Mouse (Mus musculus) limb, embryonic 15.5 days (tissue): Measurements from ENCODE around the gene Ccl8. TPM values are rescaled to one million over a fixed set of nuclear protein-coding genes. Genes with fewer than 3 reads are reported as not detected.

Experiments
- ATAC-seq: fragments of 200-750 bp; cut with Nextera tagmentation; 2 replicates; pipeline ENCODE4 v1.8.0; 2017; ENCODE audit warnings: low read depth, moderate TSS enrichment; ENCODE audit not compliant: insufficient number of reproducible peaks, low FRiP score, low TSS enrichment
- H3K27ac ChIP-seq: fragments of 300-500 bp; sonication (generic); 2 replicates; pipeline ENCODE4 v1.5.1; 2015; ENCODE audit warnings: moderate library complexity, mild to moderate bottlenecking, inconsistent platforms
- H3K27me3 ChIP-seq: fragments of 300-500 bp; sonication (generic); 2 replicates; pipeline ENCODE4 v1.6.1; 2015; ENCODE audit warnings: inconsistent platforms
- H3K36me3 ChIP-seq: fragments of 300-500 bp; sonication (generic); 2 replicates; pipeline ENCODE4 v1.6.1; 2015; ENCODE audit warnings: inconsistent platforms
- H3K4me1 ChIP-seq: fragments of 300-500 bp; sonication (generic); 2 replicates; pipeline ENCODE4 v1.6.1; 2015; ENCODE audit warnings: inconsistent platforms
- H3K4me2 ChIP-seq: fragments of 300-500 bp; sonication (generic); 2 replicates; pipeline ENCODE4 v1.6.1; 2015; ENCODE audit warnings: mild to moderate bottlenecking, inconsistent platforms
- H3K4me3 ChIP-seq: fragments of 300-500 bp; sonication (generic); 2 replicates; pipeline ENCODE4 v1.5.1; 2015; ENCODE audit warnings: mild to moderate bottlenecking, inconsistent platforms
- H3K9ac ChIP-seq: fragments of 300-500 bp; sonication (generic); 2 replicates; pipeline ENCODE4 v1.6.1; 2015; ENCODE audit warnings: inconsistent platforms
- H3K9me3 ChIP-seq: fragments of 300-500 bp; sonication (generic); 2 replicates; pipeline ENCODE4 v1.6.1; 2016; ENCODE audit warnings: inconsistent platforms
- WGBS: fragments of 180-500 bp; shearing (Covaris S2); methylation state at CpG from one replicate; pipeline ENCODE4 v1.1.7; 2015; 5-methylcytosine and 5-hydroxymethylcytosine counted together
- polyA plus RNA-seq: library from polyadenylated mRNA; unstranded; fragments of >200 nt; fragmentation: Nextera tagmentation; extraction: Ambion mirVana; gene quantifications from 2 replicates; pipeline ENCODE4 v1.2.1, GENCODE M21; 2015

Gene Ccl8
- polyA plus RNA-seq, 1 experiment from 2014 or later = not detected

DNA sequence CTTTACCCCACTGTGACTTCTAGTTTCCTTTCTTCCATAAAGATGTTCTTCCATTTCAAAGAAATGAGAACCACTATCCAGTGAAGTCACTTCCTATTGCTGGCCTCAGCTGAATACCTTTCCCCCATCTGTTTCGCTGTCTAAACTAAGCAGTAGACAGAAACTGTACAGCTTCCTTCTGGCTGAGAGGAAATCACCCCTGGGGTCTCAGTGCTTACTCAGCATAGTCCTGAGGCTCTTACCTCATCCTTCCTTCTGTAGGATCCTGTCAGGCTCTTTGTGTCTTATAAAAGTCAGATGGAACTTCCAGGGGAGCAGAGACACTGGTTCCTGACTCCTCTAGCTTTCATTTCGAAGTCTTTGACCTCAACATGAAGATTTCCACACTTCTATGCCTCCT is 13.5 kb upstream of the Ccl8 start, which contains the start of gene Ccl12:
TSS of gene Ccl12 (plus strand) at position 317 of the 400 bp plus-strand sequence.
- Histone ChIP-seq H3K9ac (no peak within 1 kb of the TSS), H3K9me3 (no peaks in the 10 kb centered on the region), H3K4me1 (no peaks in the 10 kb centered on the region), H3K36me3 (no peaks in the 10 kb centered on the region), H3K27ac (no peak within 1 kb of the TSS), H3K4me3 (no peak within 1 kb of the TSS), H3K27me3 (no peaks in the 10 kb centered on the region), H3K4me2 (no peak within 1 kb of the TSS)
- no peak for ATAC-seq
- 58% methylated on average over 2 of the region's 2 CpGs for WGBS

DNA sequence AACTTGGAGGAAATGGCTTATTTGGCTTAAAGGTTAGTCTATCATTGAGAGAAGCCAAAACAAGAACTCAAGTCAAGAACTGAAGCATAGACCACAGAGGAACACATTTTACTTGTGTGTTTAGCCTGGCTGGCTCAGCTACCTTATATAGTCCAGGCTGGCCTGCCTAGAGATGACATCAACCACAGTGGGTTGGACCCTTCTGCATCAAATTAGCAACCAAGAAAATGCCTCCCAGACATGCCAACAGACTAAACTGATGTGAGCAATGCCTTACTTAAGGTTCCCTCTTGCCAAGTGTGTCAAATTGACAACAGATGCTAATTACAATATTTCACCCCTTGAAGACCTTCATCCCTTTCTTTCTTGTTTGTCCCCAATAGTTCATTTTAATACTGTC is 5.4 kb upstream of the Ccl8 start:
- Histone ChIP-seq H3K27ac (no peak overlapping the region), H3K4me1 (no peaks in the 10 kb centered on the region), H3K4me3 (no peak overlapping the region), H3K36me3 (no peaks in the 10 kb centered on the region), H3K27me3 (no peaks in the 10 kb centered on the region), H3K9me3 (no peaks in the 10 kb centered on the region), H3K9ac (no peak overlapping the region), H3K4me2 (no peak overlapping the region)
- ATAC-seq = no peak

- no peak for ATAC-seq
- Histone ChIP-seq H3K4me3 (no peak overlapping the region), H3K36me3 (no peaks in the 10 kb centered on the region), H3K27ac (no peak overlapping the region), H3K4me2 (no peak overlapping the region), H3K4me1 (no peaks in the 10 kb centered on the region), H3K9ac (no peak overlapping the region), H3K9me3 (no peaks in the 10 kb centered on the region), H3K27me3 (no peaks in the 10 kb centered on the region)
- 50% methylated on average over 6 of the region's 6 CpGs for WGBS
Measured at GRCm38 (mm10) chr11:82110372-82111248, 4.4 kb upstream of the Ccl8 start.

DNA sequence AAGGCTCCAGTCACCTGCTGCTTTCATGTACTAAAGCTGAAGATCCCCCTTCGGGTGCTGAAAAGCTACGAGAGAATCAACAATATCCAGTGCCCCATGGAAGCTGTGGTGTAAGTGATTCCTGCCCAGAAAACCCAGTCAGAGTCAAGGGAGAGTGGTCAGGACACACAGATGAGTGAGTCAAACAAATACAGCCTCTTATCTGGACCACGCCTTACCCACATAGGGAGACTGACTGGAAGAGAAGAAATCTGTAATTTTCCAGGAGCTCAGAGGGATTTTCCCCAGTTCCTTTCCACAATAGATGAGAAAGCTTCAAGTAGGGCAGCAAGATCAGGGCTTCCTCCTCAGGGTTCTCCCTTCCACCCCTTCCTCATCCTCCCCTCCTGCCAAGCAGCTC is 1.1 kb downstream of the Ccl8 start:
- no peak overlapping the region for H3K4me2 ChIP-seq
- H3K27ac ChIP-seq = no peak overlapping the region
- H3K36me3 ChIP-seq = no peaks in the 10 kb centered on the region
- H3K4me3 ChIP-seq = no peak overlapping the region
- H3K27me3 ChIP-seq = no peaks in the 10 kb centered on the region
- 80% methylated on average over 3 of the region's 3 CpGs for WGBS
- H3K9ac ChIP-seq = no peak overlapping the region
- H3K4me1 ChIP-seq = no peaks in the 10 kb centered on the region
- ATAC-seq = no peak
- no peaks in the 10 kb centered on the region for H3K9me3 ChIP-seq

- Histone ChIP-seq H3K4me2 (no peak overlapping the region), H3K9me3 (no peaks in the 10 kb centered on the region), H3K27me3 (no peaks in the 10 kb centered on the region), H3K27ac (no peak overlapping the region), H3K4me3 (no peak overlapping the region), H3K9ac (no peak overlapping the region), H3K4me1 (no peaks in the 10 kb centered on the region), H3K36me3 (no peaks in the 10 kb centered on the region)
- ATAC-seq = no peak
- WGBS = 56% methylated on average over 1 of the region's 1 CpGs
Measured at GRCm38 (mm10) chr11:82132977-82133376, 18.0 kb downstream of the Ccl8 start.

- H3K4me2 ChIP-seq = no peak overlapping the region
- WGBS = 94% methylated on average over 2 of the region's 2 CpGs
- no peaks in the 10 kb centered on the region for H3K36me3 ChIP-seq
- no peak overlapping the region for H3K27ac ChIP-seq
- no peak overlapping the region for H3K9ac ChIP-seq
- no peaks in the 10 kb centered on the region for H3K9me3 ChIP-seq
- no peaks in the 10 kb centered on the region for H3K27me3 ChIP-seq
- ATAC-seq = no peak
- peaks cover 6% of the 10 kb centered on the region; the same call in 1 of the 2 replicates for H3K4me1 ChIP-seq
- H3K4me3 ChIP-seq = no peak overlapping the region
Measured at GRCm38 (mm10) chr11:82136196-82136595, 21.2 kb downstream of the Ccl8 start.

GRCm38 (mm10) chr11:82139492-82140094 is 24.6 kb downstream of the Ccl8 start:
- no peaks in the 10 kb centered on the region for H3K27me3 ChIP-seq
- 0 out of 2 replicates have a peak, but pooled peaks have one; percentile 65 for ATAC-seq
- no peaks in the 10 kb centered on the region for H3K36me3 ChIP-seq
- no peak overlapping the region for H3K9ac ChIP-seq
- H3K4me1 ChIP-seq = peaks cover 6% of the 10 kb centered on the region; the same call in 1 of the 2 replicates
- no peak overlapping the region for H3K4me3 ChIP-seq
- peak overlapping the region; percentile 61 for H3K27ac ChIP-seq
- 24% methylated on average over 7 of the region's 7 CpGs for WGBS
- H3K9me3 ChIP-seq = no peaks in the 10 kb centered on the region
- no peak overlapping the region for H3K4me2 ChIP-seq

GRCm38 (mm10) chr11:82159126-82159525 is 44.1 kb downstream of the Ccl8 start:
- ATAC-seq = no peak
- no peaks in the 10 kb centered on the region for H3K27me3 ChIP-seq
- no peak overlapping the region for H3K9ac ChIP-seq
- no peaks in the 10 kb centered on the region for H3K36me3 ChIP-seq
- H3K27ac ChIP-seq = no peak overlapping the region
- H3K4me3 ChIP-seq = no peak overlapping the region
- no peaks in the 10 kb centered on the region for H3K9me3 ChIP-seq
- H3K4me2 ChIP-seq = no peak overlapping the region
- no peaks in the 10 kb centered on the region for H3K4me1 ChIP-seq
- 34% methylated on average over 2 of the region's 2 CpGs for WGBS

DNA sequence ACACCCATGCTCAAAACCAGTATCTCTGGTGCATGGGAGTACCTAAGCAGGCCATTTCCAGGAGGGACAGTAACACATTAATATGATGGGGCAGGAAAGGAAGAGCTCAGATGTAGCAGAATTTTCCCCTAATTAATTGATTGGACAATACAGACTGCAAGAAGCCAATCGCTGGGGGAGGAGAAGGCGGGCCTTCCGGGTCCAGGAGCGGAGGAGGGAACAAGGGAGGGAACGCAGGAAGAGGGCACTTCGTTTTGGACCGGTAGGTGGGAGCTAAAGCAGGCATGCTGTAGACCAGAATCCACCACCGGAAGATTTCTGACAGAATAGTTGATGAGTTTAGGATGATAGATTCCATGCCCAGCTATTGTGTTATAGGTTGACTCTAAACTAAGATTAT is 48.3 kb downstream of the Ccl8 start:
- Histone ChIP-seq H3K27ac (no peak overlapping the region), H3K9ac (no peak overlapping the region), H3K9me3 (no peaks in the 10 kb centered on the region), H3K36me3 (no peaks in the 10 kb centered on the region), H3K4me2 (no peak overlapping the region), H3K4me3 (no peak overlapping the region), H3K27me3 (no peaks in the 10 kb centered on the region), H3K4me1 (no peaks in the 10 kb centered on the region)
- no peak for ATAC-seq
- 72% methylated on average over 8 of the region's 8 CpGs for WGBS

Other genes with a start within 250 kb of the Ccl8 start
- gene Asic2, start 146.7 kb upstream of the Ccl8 start, polyA plus RNA-seq = 0.17 and 0.51 TPM in 2 replicates
- gene Ccl2, start 79.6 kb upstream of the Ccl8 start, polyA plus RNA-seq = 6.5 and 8.0 TPM in 2 replicates
- gene Gm17268, start 76.6 kb upstream of the Ccl8 start, polyA plus RNA-seq = not detected in 2 replicates
- 5.4 TPM in 2 replicates for gene Ccl7, start 69.5 kb upstream of the Ccl8 start, polyA plus RNA-seq
- 6.0 and 8.4 TPM in 2 replicates for gene Ccl11, start 57.4 kb upstream of the Ccl8 start, polyA plus RNA-seq
- gene Ccl12, start 13.3 kb upstream of the Ccl8 start, polyA plus RNA-seq = 6.3 TPM in 2 replicates
- not detected in 2 replicates for gene Ccl1, start 190.5 kb downstream of the Ccl8 start, polyA plus RNA-seq